Mouse (Mus musculus) c-Kit-positive CD71-positive TER-119-negative erythroid progenitor cells, embryonic 14.5 days (primary cell): ENCODE results near the gene Pik3ip1.

Experiments used
- DNase-seq: peaks from one replicate; pipeline ENCODE4 v3.0.0-alpha.2; 2013; ENCODE audit warnings: low read depth

Gene Pik3ip1

DNA sequence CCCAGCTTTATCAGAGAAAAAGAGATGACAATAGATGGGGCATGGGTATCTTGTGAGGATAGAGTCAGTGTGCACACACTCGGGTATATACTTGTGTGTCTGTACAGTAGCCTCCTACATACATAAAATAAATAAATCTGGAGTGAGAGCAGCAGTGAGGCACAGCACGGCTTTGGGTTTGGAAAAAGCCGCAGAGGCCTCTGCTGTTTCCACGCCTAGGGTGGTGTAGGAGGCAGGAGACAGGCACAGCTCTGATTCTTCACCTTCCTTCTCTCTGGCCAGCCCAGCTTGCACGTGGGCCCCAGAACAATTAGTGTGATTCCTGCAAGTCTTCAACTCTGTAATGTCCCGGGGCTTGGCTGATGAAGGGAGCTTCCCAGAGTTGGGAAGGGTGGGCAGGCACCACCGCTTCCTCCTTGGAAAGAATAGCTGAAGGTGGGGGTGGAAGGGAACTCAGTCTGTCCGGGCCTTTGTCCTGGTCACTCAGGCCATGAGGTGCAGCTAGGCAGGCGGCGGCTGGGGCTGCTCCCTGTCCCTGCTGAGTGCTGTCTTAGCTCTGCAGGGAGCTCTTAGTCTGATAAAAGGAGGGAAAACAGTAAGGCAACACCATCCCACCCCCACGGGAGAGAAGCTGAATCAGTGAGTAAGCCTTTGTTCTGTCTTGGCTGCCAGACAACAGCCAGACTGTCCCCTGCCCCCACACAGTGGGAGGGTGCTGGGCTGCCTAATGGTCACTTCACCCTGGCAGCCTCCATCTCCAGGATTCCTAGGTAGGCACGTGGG lies 7.2 kb downstream of the Pik3ip1 start:
- DNase-seq = no peak

DNA sequence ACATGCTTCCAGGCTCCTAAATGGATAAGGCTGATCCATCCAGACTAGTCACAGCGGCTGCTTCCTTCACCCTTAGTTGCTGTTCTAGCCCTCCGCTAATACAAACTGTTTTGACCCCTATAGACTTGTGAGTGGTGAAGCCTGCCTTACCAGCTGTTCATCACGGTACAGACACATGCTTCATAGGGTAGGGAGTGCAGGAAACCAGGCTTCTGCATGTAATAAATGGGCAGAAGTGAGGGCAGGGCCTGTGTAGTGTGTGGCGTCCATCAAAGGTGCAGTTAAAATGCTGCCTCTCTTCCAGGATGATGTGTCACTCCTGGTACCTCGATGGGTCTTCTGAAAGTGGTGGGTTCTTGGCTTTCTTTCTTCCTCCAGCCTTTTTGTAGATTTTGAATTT lies 7.8 kb downstream of the Pik3ip1 start:
- DNase-seq = no peak

DNA sequence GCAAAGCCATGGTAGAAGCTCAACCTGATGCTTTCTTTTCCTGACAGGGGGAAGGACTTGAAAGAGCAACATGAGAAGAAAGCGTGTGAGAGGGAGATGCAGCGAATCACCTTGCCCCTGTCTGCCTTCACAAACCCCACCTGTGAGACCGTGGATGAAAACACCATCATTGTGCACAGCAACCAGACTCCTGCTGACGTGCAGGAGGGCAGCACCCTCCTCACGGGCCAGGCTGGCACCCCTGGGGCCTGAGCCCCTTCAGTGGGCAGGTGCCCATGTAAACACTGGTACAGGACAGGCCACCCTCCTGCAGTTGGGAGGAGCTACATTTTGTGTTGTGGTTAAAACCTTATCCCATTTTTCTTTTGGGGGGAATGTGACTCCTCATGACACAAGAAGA lies 11.3 kb downstream of the Pik3ip1 start:
- DNase-seq = no peak

DNA sequence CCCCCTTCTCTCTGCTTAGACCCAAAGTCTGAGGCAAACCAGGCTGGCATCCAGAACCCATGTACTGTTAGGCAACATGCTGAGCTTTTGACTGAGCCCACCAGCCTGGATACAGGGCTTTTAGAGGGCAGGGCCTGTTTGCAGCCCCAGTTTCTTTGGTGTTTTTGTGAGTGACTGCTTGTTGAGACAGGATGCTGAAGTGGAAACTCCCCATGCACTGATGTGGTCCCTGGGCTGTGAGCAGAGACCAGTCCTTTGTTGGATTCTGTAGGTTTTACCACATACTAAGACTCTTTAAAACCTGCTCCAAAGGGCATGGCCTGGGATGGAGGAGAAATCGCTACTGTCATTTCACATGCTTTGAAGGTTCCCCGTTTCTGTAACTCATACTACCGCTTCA lies 14.7 kb downstream of the Pik3ip1 start:
- no peak for DNase-seq

DNA sequence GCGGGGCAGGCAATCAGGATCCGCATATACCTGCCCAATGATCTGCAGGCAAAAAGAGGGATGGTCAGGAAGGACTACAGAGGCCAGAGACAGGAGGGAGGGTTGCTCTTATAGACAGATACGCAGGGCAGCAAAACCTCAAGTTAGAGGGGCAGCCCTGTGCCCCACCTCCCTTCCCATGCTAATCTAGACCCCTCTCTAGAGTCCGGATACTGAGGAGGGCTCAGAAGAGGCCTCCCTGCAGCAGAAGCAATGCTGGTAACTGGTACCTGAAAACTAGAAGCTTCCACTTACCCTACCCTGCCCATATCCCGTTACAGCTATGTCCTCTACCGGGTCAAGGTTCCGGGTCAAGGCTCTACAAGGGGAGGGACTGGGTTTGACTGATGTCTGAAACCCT lies 16.1 kb downstream of the Pik3ip1 start:
- DNase-seq = no peak

DNA sequence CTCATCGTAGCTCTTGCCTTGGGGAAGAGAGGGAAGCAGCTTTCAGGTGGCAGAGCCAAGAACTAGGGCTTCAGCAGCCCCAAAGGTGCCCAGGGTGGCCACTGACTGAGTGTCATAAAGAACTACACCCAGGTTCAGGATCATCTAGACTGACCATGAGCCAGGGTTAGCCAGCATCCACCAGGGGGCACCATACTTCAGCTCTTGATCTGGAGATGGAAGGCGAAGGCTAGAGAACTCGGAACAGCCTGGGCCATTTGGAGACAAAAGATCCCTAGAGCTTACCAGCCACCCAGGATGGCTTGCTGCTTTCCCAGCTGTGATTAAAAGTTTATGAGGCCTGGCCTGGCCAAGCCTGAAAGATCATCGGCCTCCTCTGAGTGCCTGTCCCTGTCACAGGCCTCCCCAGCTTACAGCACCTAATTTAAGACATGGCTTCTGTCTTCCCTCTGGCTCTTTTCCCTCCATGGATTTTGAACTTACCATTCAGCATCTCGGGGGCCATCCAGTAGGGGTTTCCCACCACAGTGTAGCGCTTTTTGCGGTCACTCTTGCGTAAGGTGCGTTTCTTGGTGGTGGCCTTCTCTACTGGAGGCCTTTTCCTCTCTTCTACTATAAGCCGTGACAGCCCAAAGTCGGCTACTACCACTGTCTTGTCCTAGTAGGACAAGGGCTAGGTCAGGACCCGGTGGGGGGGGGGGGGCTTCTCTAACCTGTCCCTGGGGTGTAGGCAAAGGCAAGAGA lies 17.1 kb downstream of the Pik3ip1 start:
- DNase-seq = peak; percentile 75

DNA sequence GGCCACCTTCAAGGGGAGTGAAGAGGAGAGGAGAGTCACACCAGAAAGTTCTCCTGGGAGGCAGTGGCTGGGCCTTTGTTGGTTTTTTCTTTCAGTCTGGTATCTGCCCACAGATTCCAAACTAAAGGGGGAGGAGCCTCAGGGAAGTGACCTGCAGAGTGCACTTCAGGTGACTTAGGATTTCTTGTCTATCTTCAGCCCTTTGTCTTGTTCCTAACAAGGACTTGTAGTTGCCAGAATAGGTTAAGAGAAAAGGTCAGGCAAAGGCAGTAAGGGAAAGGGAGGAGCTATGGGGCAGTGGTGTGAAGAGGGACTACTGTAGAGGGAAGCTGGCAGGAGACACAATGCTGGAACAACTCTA lies 17.6 kb downstream of the Pik3ip1 start:
- no peak for DNase-seq

DNA sequence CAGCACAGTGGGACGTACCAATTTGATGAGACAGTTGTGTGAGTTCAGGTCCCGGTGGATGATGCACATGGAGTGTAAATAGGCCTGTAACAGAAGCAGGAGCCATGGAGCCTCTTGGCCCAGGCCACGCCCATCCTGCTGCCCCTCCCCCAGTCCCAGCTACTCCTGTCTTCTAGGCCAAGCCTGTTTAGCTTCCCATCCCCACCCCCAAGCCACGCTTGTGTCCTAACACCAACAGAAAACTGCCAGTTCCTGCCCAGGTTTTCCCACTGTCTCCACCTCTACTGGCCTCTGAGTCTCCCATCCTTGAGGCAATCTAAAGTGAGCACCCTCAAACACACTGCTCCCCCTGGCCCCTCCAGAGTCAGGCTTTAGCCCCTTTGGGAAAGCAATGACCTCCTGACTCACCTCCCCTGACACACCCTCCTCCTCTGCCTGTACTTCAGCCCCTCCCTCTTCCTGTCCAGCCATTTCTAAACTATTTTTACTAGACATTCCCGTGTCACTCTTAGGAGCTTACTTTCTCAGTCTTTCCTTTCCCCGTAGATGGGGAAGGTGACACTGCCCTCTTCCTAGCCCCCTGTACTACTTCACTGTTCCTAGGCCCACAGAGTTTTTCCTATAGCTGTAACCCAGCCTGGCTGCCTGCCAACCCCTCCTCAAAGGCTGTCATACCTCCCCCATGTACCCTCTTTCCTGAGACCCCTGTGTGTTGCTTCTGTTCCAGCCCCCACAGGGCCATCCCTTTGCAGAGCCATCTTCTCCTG lies 18.6 kb downstream of the Pik3ip1 start:
- no peak for DNase-seq

DNA sequence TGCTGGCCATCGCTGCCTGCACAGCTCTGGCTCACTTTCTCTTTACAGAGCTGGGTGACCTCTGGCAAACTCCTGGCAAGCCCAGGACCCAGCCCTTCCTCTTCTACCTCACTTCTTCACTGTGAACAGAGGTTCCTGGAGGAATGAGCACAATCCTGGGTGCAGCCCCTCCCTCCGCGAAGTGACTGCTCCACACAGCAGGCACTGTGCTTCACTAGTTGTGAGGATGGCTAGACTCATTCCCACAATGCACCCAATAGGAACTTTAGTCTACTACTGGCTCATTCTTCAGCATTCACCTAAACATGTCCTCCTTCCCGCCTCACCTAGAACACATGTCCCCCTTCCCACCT lies 19.1 kb downstream of the Pik3ip1 start:
- DNase-seq = no peak

DNA sequence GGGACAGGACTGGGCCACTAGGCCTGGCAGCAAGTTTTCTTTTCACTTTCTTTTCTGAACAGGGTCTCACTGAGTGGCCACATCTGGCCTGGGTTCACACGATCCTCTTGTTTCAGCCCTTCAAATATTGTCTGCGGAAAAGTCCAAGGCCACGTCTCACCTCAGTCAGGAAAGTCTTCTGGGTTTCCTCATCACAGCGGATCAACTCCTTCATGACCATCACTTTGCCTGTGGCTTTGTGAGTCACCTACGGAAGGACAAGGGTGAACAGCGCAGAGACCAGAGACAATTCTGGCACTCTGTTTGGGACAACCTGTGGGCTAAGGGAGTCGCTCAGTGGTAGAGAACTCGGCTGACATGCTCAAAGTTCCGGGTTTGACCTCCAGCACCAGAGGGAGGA lies 21.9 kb downstream of the Pik3ip1 start:
- no peak for DNase-seq

DNA sequence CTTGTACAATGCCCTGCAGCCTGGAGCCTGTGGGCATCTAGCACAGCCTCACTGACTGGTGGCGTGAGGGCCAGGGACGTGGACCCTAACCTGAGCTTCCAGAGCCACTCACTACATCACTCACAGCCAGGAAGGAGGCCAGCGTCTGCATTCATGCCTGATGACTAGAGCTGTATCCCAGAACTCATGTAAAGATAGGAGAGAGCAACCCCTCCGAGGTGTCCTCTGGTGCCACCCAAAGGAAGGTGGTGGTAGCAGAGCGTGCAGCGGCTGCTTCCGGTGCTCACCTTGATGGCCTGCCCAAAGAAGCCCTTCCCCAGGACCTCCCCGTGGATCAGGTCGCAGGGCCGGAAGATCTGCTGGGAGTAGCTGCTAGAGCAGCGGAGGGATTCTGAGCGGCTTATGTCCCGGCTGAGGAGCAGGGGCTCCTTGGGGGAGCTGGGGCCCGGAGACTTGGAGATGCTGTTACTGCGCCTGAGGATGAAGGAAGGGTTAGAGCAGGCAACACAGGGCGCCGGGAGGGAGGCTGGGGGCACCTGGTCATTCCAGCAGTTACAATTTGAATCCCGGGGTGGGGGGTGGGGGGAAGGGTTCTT lies 22.9 kb downstream of the Pik3ip1 start:
- no peak for DNase-seq

DNA sequence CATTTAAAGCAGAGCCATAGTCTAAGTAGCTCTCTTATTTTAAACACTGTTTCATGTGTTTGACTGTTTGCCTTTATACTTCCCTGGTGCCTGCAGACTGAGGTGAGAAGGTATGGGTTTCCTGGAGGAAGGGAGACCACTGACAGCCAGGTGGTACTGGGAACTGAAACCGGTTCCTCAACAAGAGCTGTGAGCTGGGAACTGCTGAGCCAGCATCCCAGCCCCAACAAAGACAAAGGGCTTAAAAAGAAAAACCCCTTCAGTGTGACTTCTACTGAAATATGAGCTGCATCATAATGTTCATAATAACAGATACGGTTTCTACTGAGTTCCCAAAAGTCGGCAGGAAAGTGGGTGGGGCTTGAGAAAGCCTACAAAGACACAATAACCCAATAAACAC lies 32.7 kb downstream of the Pik3ip1 start:
- no peak for DNase-seq

DNA sequence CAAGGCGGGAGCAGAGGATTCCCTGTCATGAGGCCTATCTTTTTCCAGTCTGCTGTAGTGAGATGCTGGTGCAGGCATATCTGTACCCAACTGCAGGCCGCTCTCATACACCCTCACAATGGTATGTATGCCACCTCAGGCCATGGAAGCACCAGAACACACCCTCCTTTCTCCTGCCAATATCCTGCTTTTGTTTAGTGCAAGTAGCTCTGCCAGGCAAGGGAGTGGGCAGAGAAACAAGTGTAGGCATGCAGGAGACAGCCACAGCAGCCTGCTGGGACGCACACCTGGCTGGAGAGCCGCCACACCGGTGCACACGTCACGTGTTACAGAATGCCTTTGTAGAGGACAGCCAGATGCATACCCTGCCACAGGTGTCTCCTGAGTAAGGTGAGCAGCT lies 36.2 kb downstream of the Pik3ip1 start:
- DNase-seq = no peak

DNA sequence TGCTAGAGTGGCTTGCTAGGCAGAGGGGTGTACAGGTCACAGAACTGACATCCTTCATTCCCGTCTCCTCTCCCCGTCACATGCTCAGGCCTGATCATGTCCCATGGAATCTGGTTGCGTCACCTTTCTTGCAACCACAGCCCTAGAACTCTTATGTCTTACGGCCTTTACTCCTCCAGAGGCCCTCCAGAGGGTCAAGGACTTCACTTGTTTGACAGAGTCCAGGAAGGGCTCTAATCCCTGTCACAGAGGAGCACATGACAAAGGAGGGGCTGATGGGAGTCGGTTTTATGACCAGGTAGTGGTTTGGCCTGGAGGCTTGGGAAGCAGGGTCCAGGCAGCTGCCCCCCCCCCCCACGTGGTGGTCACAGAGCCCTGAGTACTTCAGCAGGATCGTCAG lies 38.8 kb downstream of the Pik3ip1 start:
- DNase-seq = no peak

DNA sequence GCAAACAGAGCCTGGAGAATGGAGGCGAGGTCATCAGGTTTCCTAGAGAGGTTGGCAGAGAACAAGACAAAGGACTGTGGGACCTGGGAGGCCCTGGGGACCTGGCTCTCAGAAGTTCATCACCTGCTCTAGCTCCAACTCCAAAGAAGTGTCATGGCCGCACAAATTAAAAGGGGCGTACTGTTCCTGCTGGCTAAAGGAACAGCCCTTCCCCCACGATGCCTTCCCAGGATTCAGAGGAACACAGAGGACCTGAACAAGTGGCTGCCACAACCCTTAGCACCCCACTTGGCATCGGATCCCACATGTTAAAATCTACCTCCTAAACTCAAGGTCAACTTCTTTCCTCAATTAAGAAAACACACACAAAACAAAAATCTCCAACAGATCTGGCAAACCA lies 39.2 kb downstream of the Pik3ip1 start:
- DNase-seq = no peak

DNA sequence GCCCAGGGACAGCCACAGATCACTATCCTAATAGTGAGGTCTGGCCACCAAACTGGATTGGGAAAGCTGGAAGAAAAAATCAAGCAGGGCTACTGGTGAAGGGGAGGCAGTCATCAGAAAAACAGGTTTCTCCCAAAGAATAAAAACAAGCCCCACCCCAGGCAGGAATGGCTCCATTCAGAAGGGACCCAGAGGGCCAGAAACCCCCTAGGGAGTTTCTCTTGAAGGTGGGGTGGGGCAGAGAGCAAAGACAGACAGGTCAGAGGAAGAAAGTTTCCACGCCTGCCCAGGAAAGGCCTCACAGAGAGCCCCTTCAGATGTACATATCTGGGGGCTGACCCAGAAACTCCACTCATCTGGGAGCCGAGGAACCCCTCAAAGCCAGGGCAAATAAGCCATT lies 40.0 kb downstream of the Pik3ip1 start:
- DNase-seq = no peak

DNA sequence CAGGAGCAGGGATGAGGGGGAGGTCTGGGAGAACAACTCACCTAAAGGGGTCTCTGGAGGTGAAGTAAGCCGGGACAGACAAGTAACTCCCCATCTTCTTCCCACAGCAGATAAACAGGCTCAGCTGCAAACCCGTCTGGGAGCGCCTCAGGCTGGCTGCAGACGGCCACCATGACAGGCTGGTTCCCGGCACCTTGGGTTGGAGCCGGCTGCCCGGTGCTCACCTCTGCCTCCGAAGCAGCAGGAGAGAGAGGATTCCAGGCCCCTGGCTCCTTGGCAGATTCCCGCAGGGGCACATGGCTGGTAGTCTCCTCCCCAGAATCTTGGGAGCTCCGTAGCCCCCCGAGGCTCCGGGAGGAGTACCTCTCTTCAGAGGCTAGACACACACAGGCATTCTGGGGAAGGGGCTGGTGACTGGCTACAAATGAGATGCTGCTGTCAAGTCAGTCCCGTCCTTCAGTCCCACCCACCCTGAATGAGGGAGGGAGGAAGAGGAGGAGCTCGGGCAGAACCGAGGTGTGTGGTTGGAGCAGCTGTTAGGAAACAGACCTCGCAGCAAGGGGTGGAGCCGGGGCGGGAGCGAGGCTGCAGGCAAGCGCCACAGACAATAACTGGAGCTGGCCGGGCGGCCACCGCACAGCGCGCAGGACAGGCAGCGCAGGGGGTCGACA lies 40.9 kb downstream of the Pik3ip1 start:
- DNase-seq = peak; percentile 64

DNA sequence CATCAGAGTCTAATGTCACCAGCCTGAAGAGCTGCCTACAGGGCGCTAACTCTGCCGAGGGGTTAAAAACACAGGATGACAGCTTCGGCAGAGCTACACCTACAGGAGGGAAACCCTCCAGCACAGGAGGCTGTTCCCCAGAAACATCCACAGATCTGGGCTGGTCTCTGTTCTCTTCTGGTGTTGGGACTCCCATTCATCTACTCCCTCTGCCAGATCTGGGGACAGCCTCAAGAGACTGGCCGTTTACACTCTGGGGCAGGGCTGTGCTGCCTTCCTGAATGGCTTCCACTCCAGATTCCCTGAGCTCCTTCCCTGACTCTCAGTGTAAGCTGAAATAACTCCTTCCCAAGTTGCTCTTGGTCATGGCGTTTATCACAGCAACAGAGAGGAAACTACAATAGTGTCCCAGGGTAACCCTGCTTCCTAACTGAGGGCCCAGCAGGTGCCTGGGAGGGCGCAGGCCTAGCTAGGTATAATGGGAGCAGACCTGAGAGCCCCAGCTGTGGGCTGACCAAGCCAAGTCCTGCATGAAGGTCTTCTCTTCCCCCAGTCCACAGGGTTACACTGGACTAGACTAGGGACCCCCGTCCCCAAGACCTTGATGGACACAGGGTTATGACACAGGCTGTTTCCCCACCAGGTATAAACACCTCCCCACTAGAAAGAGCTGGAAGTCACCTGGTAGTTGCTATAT lies 41.5 kb downstream of the Pik3ip1 start:
- DNase-seq = no peak

DNA sequence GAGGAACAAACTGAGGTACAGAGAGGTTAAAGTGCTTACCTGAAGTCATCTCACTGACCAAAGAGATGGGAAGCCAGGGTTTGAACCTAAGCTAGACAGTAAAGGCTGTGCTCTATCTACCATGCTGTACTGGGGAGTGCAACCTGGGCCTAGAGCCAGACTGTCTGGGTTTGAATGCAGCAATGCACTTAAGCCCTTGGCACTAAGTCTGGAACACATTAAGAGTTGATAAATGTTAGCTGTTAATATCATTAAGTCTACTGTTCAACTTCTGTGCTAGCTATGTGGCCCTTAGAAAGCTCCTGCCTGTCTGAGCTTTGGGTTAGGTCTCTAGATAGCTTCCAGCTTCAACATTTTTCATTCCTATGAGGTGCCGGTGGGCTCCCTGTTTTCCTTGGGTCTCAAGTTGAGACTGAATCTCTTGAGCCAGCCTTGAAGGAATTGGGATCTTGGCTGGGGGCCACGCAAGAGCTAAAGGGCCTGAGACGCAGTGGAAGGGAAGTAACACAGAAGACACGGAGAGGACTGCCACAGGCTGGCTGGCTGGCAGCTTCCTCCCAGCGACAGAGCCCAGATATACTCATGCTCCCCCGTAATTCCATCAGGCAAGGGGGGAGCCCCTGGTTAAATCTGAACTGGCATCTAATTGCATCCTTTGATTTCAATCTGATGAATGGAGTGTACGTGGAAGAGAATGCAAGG lies 43.5 kb downstream of the Pik3ip1 start:
- no peak for DNase-seq

DNA sequence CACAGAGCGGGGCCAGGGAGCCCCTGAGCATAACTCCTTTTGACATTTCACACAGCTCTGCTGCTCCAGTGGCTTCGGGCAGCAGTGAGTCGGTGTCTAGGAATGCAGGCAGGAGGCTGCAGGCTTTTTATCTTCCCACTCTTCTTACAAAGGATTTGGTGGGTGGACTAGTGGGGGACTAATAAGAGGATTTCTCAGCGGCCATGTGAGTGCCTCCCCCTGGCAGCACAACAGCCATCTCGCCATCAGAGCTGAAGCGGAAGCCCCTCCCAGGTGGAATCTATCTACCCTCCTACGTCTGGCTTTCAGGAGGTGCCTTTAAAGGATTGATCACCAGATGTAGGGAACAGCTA lies 44.1 kb downstream of the Pik3ip1 start:
- DNase-seq = no peak

DNA sequence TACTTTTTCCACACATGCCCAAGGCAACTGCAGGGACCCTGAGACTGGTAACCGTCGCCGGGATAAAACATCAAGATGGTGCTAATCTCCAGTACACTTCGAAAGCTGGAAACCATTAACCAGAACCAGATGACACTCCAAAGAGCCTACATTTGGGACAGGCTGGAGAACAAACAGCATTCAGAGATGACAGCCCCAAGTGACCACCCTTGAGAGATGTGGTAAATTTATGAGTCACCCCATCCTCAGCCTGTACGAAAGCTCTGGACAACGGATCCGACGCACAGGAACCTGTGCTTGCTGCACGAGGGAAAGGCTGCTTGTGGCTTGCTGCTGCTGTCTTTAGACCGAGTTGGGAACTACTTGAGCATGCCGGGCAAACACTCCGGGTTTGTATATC lies 44.5 kb downstream of the Pik3ip1 start:
- DNase-seq = no peak
